Mouse (Mus musculus) kidney, postnatal 10 days (tissue): Measurements from ENCODE around the gene Snrpa1.

Experiments used
- DNase-seq: peaks from one replicate; pipeline ENCODE4 v3.0.0; 2021; ENCODE audit warnings: mixed read lengths

Snrpa1 gene

DNA sequence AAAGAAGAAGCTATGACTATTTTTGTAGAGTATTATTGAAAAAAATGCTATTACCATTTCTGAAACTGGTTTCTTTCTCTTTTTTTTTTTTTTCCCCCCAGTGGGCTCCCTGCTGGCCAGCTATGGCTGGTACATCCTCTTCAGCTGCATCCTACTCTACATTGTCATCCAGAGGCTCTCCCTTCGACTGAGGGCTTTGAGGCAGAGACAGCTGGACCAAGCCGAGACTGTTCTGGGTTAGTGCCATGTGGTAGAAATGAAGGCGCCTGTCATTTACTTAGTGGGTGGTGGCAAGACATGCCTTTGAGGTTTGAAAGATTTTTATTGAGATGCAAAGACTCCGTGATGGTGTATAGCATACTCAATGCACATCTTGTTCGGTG, 21.4 kb downstream of the Snrpa1 start:
- peak; percentile 18 for DNase-seq

DNA sequence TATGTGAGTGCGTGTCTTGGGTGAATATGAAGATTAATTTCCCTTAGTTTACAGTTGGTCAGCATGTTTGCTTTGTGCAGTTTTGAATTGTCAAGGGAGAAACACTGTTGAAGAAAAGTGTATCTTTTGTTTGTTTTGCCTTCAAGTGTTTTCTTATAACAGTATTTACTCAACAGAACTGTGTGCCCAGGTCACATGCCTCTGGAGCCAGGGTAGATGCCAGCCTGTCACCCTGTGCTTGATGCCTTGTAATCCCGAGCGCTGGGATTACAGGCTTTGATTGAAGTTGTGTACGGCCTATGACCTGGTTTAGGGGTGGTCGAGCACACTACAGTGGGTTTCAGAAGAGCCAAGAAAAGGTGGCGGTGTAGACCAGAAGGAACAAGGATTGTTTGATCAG, 25.0 kb downstream of the Snrpa1 start:
- no peak for DNase-seq

DNA sequence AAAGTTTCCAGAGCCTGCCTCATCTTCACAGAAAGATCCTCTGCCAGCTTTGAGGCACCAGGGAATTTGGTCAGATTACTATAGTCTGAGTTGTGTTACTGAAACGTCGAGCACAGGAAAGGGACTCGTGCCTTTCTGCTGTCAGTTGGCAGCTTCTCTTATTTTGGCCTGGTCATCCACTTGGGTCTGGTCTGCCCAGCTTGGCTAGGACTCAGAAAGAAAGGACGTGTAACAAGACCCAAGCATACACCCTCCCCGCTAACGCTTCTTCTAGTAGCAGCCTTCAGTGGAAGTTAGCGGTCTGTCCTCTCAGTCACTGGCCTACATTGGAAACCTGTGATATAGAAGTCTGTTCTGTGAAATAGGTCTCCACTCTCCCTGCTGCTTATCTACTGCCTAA, 25.7 kb downstream of the Snrpa1 start:
- DNase-seq, result no peak

DNA sequence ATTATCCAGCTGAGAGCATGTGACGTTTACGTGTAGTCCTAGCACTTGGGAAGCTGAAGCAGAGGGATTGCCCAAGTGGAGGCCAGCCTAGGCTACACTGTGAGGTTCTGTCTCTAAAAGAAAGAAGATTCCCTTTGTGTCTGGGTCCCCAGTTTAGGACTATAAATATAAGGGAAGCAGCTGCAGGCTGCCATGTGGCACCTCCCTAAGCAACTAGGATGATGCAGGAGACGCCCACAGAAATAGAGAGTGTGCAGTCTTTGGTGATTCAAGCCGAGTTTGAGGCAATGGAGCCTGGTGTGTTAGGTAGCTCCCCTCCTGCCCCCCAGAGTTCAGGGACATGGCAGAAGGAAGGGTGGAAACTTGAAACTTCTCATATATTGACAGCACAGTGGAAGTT, 28.8 kb downstream of the Snrpa1 start:
- DNase-seq, result no peak

GRCm38 (mm10) chr7:66088077-66088476, 29.3 kb downstream of the Snrpa1 start:
- DNase-seq, result no peak

GRCm38 (mm10) chr7:66090676-66091190, 31.9 kb downstream of the Snrpa1 start:
- DNase-seq, result no peak

- no peak for DNase-seq
Observed at GRCm38 (mm10) chr7:66091553-66091952, 32.8 kb downstream of the Snrpa1 start.

DNA sequence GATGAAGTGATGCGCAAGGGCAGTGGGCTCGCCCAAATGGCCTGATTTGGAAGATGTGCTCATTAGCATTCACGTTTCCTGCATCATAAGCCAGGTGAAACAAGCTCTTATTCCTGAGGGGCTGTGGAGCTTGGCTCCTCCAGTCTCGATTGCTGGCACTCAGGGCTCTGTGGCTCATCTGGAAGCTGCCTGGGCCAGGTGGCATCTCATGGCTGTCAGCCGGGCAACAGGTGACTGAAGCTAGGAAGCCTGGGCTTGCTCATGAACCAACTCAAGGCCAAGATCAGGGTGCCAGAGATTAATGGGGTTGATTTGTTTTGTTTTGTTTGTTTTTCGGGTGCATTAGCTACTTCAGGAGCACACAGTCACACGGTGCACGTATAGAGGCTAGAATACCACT, 33.9 kb downstream of the Snrpa1 start:
- no peak for DNase-seq

DNA sequence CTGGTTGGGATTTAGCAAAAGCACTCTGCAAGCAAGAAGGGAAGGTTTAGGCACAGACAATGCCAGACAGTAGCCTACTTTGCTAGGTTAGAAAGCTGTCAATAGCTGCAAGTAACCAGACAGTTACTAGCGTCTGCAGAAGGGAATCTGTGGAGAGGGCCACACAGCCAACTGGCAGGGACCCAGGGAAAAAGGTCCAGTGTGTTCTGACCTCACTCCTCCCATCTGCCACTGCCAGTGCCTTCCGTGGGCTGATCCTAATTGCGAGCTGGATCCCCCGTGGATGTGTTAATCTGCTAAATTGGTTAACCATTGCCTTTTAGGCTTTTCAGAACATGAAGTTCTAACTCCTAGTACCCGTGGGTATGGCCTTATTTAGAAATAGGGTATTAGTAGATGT, 35.3 kb downstream of the Snrpa1 start:
- DNase-seq, result no peak

GRCm38 (mm10) chr7:66098803-66099202, 40.0 kb downstream of the Snrpa1 start:
- DNase-seq, result no peak

DNA sequence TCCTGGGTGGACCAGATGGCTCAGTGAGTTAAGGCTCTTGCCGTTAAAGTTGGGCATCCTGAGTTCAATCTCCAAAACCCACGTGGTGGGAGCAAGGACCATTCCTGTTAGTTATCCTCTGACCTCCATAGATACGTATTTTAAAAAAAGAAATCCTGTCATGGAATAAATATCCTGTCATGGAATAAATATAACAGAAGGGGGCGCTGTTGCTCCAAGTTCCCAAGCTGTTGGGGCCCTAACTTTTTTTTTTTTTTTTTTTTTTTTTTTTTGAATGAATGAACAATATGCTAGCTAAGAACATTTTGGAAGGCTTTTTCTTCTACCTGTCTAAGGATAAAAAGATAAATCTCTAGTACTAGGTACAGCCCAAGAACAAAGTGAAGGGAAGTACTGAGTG, 43.1 kb downstream of the Snrpa1 start:
- DNase-seq, result peak; percentile 22

DNA sequence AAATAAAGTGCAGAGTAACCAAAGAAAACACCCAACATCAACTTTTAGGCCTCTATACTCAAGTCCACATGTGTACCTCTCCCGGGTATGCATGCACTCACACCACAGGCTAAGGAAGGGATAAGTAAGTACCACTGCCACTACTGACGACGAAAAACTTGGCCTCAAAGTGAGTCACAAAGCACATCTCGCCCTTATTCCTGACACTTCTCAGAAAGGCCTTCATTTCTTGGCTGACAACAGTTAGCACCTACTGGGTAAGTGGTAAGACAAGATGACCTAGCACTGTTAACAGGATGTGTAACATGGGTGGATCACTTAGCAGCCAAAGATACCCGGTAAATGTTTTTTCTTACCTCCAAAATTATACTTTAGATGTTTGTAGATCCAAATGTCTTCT, 45.7 kb downstream of the Snrpa1 start:
- DNase-seq, result no peak

- no peak for DNase-seq
Observed at GRCm38 (mm10) chr7:66105771-66106170, 47.0 kb downstream of the Snrpa1 start.

DNA sequence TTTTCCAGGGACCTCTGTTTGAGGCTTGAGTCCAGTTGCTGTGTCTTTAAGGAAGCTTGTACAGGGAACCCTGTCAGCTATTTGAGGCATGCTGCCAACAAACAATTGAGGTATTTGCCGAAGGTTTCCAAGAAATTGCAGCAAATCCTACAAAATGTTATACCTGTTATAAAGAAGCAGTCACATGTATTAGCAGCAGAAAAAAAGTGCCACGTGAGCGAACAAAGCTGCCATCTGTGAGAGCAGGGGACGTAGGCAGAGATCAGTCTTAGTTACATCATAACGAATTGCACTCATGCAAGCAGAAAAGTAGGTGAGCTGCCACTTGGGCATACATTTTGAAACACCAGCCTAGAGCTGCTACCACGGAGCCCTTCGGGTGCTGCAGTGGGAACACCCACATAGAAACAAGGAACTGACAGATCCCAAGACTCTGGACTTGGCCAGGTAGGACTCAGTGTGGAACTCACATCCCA, 47.8 kb downstream of the Snrpa1 start:
- no peak for DNase-seq

GRCm38 (mm10) chr7:66107206-66107605, 48.4 kb downstream of the Snrpa1 start:
- no peak for DNase-seq

GRCm38 (mm10) chr7:66107930-66108329, 49.1 kb downstream of the Snrpa1 start:
- DNase-seq, result peak; percentile 56

DNA sequence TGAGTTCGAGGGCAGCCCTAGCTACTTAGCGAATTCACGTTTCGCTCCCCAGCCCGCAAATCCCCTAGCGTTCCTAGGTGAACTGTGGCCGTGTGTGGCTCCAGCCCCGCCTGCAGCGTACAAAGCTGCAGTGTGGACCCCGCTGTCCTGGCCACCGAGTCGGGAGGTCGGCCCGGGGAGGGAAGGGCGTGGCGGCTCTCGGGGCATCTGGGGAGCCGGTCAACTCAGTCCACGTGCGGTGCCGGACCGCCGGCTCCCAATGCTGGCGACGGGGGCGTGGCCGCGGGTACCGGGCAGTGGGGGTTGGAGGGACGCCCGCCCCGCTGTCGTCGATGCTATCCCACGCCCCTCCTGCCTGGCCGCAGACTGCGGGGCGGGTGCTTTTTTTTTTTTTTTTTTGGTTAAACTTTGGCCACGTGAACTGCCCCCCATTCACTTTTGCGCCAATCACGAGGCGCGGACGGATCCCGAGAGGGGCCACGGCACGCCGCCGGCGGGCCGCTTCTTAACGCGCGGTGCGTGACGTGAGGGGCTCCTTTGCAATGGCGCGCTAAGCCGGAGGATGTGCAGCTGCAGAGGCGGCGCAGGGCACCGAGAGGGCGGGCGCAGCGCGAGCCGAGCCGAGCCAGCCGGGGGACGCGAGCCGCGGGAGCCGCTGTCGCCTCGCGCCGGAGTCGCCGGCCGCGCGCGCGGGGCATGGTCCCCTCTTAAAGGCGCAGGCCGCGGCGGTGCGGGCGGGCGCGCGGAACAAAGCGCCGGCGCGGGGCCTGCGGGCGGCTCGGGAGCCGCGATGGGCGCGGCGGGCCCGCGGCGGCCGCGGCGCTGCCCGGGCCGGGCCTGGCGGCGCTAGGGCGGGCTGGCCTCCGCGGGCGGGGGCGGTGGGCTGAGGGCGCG, 50.4 kb downstream of the Snrpa1 start, which contains the start of gene Chsy1:
Chsy1 (plus strand) TSS at position 555 of the 894 bp plus-strand sequence.
- DNase-seq, result peak; percentile 95

GRCm38 (mm10) chr7:66109855-66110635, 51.2 kb downstream of the Snrpa1 start:
- DNase-seq, result peak; percentile 62

DNA sequence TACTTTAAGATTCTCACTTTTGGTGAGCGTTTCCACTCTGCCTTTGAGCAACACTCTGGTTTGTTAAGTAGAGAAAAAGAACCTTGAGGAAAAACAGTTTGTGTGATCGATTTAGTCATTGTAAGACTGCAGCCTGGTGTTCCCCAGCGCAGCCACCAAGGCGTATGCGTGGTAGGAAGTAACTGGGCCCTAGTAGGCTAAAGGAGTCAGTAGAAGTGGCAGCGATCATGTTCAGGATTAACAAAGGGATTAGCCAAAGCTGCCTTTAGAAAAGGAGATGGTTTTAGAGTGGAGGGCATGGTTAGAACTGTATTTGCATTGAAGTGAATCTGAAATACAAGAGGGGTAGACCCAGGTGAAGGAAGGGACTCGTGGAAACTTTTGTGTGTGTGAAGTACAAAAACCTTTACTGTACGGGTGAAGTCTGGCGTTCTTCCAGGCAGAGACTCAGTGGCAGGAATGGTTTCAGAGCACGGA, 51.9 kb downstream of the Snrpa1 start:
- DNase-seq, result peak; percentile 32

- DNase-seq, result no peak
Observed at GRCm38 (mm10) chr7:66111211-66111610, 52.4 kb downstream of the Snrpa1 start.

GRCm38 (mm10) chr7:66113561-66113960, 54.8 kb downstream of the Snrpa1 start:
- no peak for DNase-seq

DNA sequence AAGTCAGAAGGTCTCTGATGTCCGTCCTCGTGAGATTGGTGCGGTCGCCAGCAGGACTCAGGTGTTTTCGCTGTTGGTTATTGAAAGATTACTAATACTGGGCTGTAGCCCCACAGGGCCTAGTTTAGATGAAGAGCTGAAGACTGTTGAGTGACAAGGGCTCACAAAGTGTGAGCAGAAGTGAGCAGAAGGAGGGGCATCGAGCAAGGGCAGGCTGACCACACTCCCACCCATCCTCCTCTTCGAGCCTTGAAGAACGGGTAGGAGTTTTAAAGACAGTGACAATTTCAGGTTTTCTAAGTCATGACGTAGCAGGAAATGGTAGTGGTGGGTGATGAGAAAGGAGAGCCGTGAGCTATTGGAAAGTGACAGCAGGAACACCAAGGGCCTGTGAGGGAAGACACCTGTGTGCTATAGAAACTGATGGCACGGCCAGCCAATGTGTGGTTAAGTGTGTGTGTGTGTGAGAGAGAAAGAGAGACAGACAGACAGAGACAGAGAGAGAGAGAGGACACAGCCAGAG, 57.1 kb downstream of the Snrpa1 start:
- no peak for DNase-seq

DNA sequence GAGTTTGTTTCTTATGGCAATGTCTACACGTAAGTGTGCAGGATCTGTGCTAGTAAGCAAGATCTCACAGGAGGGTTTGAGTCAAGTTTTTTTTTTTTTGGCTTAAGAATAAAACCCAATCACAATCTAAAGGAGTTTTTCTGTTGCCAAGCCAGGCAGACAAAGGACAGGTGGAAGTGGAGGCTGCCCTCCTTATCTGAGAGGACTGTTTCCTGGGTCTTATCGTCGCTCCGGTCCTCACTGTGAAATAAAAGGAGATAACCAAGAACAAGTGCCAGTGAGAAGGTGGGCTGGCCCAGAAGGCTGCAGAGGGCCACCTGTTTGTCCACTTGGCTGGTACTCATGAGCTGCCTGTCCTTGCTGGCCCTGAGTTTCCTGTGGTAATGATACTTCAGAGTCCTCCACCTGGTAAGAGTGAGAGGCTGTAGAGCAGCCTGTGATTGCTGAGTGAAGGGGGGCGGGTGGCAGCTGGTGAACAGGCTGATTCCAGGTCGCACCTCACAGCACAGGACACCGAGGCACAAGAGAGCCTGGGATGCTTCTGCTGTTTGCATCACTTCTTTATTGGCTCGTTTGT, 58.2 kb downstream of the Snrpa1 start:
- DNase-seq, result no peak
